8 mouse cellular contexts compared by ENCODE assay signal in the genomic region with DNA sequence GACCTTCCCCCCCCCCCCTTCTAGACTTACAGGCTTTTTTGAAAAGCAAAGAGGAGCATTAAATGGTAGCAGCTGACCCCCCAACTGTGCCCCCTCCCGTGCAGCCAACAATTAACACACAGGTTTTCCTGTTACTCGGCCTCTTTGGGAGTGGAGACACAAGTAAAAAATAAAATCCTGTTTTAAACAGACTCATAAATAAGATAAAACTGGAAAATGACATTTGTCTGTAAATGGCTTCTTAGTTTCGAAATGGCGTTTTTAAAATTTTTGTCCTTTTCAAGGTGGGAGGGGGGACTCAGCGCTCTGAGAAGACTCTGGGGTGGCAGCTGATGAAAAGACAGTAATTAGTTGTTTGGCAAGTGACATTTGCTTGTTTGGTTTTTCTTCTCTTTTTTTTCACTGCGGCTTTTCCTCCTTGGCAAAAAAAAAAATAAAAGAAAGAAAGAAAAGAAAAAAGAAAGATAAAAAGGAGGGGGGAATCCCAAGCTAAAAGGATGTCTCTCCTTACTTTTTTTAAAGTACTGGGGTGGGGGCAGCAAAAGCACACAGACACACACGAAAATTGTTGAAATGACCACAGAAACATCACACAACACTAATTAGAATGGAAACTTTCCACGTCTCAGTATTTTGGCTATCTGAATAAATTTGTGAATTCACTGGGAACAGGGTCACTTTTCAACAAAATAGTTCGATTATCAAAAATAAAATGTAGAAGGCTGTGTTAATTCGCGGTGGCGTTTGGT. TPM values are rescaled to one million over a fixed set of nuclear protein-coding genes. Genes with fewer than 3 reads are reported as not detected.
A peak's percentile ranks its signal among the peaks of the same experiment; 100 is the strongest.
DNase-seq lines count a peak whose midpoint lies in the region; ATAC-seq and TF ChIP-seq lines count a peak whose summit lies in the region.

No protein-coding gene starts in this region.

- no peak for TF ChIP-seq POLR2A in bone marrow, adult 2 months (IDR thresholded peaks at IDR 0.05; ENCODE audit: borderline replicate concordance, control insufficient read depth, low read depth, low read length)

- TF ChIP-seq CTCF in bone marrow, adult 2 months (IDR thresholded peaks at IDR 0.05; ENCODE audit: control insufficient read depth, insufficient read depth, low read length), result no peak

- ATAC-seq in kidney, embryonic 16.5 days (ENCODE audit: low FRiP score, low TSS enrichment), result no peak
- no peak for ATAC-seq in hindbrain, embryonic 12.5 days (ENCODE audit: low FRiP score)
- no peak for ATAC-seq in midbrain, embryonic 14.5 days (ENCODE audit: low FRiP score, low TSS enrichment)
- no peak for ATAC-seq in megakaryocyte progenitor cell, adult 5-6 weeks (replicated peaks; ENCODE audit: poor library complexity)

- H3K4me3 ChIP-seq in kidney, embryonic 16.5 days (ENCODE audit: low read length), result peak overlapping the region; percentile 99
- H3K4me3 ChIP-seq in bone marrow, adult 2 months (replicated peaks; ENCODE audit: control insufficient read depth, low read depth, low read length), result peak overlapping the region; percentile 100
- peak overlapping the region; percentile 98 for H3K4me3 ChIP-seq in hindbrain, embryonic 12.5 days
- H3K4me3 ChIP-seq in midbrain, embryonic 14.5 days (replicated peaks; ENCODE audit: low read depth, low read length), result peak overlapping the region; percentile 96

- intact Hi-C loops in gastrocnemius, postnatal 14 days (cut with DNase I; ENCODE audit: low total_unique reads), result no loop called here

- no peaks in the 10 kb centered on the region for H3K27me3 ChIP-seq in kidney, embryonic 16.5 days (ENCODE audit: insufficient read depth, low read length)
- H3K27me3 ChIP-seq in hindbrain, embryonic 12.5 days, result 0 out of 2 replicates have a peak, but pooled peaks cover 3% of the 10 kb centered on the region
- H3K27me3 ChIP-seq in midbrain, embryonic 14.5 days (ENCODE audit: control insufficient read depth, insufficient read depth, low read length), result no peaks in the 10 kb centered on the region

- 14% methylated on average over 12 of the region's 12 CpGs for WGBS in kidney, embryonic 16.5 days
- WGBS in bone marrow, adult 2 months, result 31% methylated on average over 12 of the region's 12 CpGs
- WGBS in hindbrain, embryonic 12.5 days, result 22% methylated on average over 12 of the region's 12 CpGs
- WGBS in midbrain, embryonic 14.5 days, result 13% methylated on average over 12 of the region's 12 CpGs

- peaks cover 11% of the 10 kb centered on the region for H3K9me3 ChIP-seq in kidney, embryonic 16.5 days (ENCODE audit: low read length)
- H3K9me3 ChIP-seq in hindbrain, embryonic 12.5 days (replicated peaks), result peaks cover 5% of the 10 kb centered on the region; the same call in 1 of the 2 replicates
- no peaks in the 10 kb centered on the region for H3K9me3 ChIP-seq in midbrain, embryonic 14.5 days (ENCODE audit: control insufficient read depth, low read length)

- peak overlapping the region; percentile 60 for H3K4me2 ChIP-seq in kidney, embryonic 16.5 days (replicated peaks; ENCODE audit: low read depth, low read length)
- H3K4me2 ChIP-seq in hindbrain, embryonic 12.5 days (replicated peaks), result peak overlapping the region; percentile 65
- H3K4me2 ChIP-seq in midbrain, embryonic 14.5 days (ENCODE audit: low read length), result peak overlapping the region; percentile 64

- peaks cover 53% of the 10 kb centered on the region for H3K4me1 ChIP-seq in kidney, embryonic 16.5 days (ENCODE audit: insufficient read depth, low read length)
- peaks cover 2% of the 10 kb centered on the region for H3K4me1 ChIP-seq in bone marrow, adult 2 months (ENCODE audit: control insufficient read depth, insufficient read depth, low read length)
- peaks cover 47% of the 10 kb centered on the region for H3K4me1 ChIP-seq in hindbrain, embryonic 12.5 days
- peaks cover 42% of the 10 kb centered on the region for H3K4me1 ChIP-seq in midbrain, embryonic 14.5 days (ENCODE audit: control insufficient read depth, insufficient read depth, low read length)

- DNase-seq in kidney, postnatal 25 days, result no peak
- DNase-seq in midbrain, embryonic 14.5 days, result peak; percentile 34
- no peak for DNase-seq in right cerebral cortex, postnatal 25 days
- DNase-seq in gastrocnemius, postnatal 14 days, result no peak

- H3K9ac ChIP-seq in kidney, embryonic 16.5 days (replicated peaks; ENCODE audit: low read length), result peak overlapping the region; percentile 99
- peak overlapping the region; percentile 100 for H3K9ac ChIP-seq in hindbrain, embryonic 12.5 days
- peak overlapping the region; percentile 100 for H3K9ac ChIP-seq in midbrain, embryonic 14.5 days (replicated peaks; ENCODE audit: low read length)

- peak overlapping the region; percentile 99 for H3K27ac ChIP-seq in kidney, embryonic 16.5 days (ENCODE audit: low read length)
- no peak overlapping the region; the same call in 1 of the 2 replicates for H3K27ac ChIP-seq in bone marrow, adult 2 months (ENCODE audit: control insufficient read depth, insufficient read depth, low read depth, low read length, poor library complexity)
- H3K27ac ChIP-seq in hindbrain, embryonic 12.5 days, result peak overlapping the region; percentile 100
- peak overlapping the region; percentile 99 for H3K27ac ChIP-seq in midbrain, embryonic 14.5 days (replicated peaks; ENCODE audit: low read depth, low read length)

- peaks cover 9% of the 10 kb centered on the region; the same call in 1 of the 2 replicates for H3K36me3 ChIP-seq in kidney, embryonic 16.5 days (ENCODE audit: insufficient read depth, low read length)
- 0 out of 2 replicates have a peak, but pooled peaks cover 5% of the 10 kb centered on the region for H3K36me3 ChIP-seq in hindbrain, embryonic 12.5 days
- H3K36me3 ChIP-seq in midbrain, embryonic 14.5 days (ENCODE audit: control insufficient read depth, insufficient read depth, low read length), result 0 out of 2 replicates have a peak, but pooled peaks cover 3% of the 10 kb centered on the region

RNA-seq across cellular contexts. Expression of a gene that starts 15.1 kb away (rescaled TPM):
- polyA plus RNA-seq in kidney, embryonic 16.5 days (2015; fragmentation: Nextera tagmentation; extraction: Ambion mirVana), result 18.2 and 28.2 TPM in 2 replicates
- 0.66 TPM in 1 of 2 replicates, not detected in the other for polyA plus RNA-seq in bone marrow, adult 2 months (2011; ENCODE audit: insufficient read depth, insufficient read length, low replicate concordance, missing spikeins)
- 13.7 and 14.5 TPM in 2 replicates for polyA plus RNA-seq in hindbrain, embryonic 12.5 days (2016; fragmentation: Nextera tagmentation; extraction: Ambion mirVana)
- 6.4 and 7.5 TPM in 2 replicates for polyA plus RNA-seq in midbrain, embryonic 14.5 days (2014; fragmentation: Nextera tagmentation; extraction: Ambion mirVana)
- 0.12 TPM in 1 of 2 replicates, not detected in the other for total RNA-seq in megakaryocyte progenitor cell, adult 5-6 weeks (2015)
- 3.1 and 3.3 TPM in 2 replicates for total RNA-seq in megakaryocyte progenitor cell, adult 5-6 weeks (2017)
- 1 to 10 TPM; 3.1 to 3.2 TPM for total RNA-seq in gastrocnemius, postnatal 14 days (2021)

RNA-seq across cellular contexts. Expression of a gene that starts 47.3 kb away (rescaled TPM):
- 743 and 1,325 TPM in 2 replicates for polyA plus RNA-seq in kidney, embryonic 16.5 days (2015; fragmentation: Nextera tagmentation; extraction: Ambion mirVana)
- polyA plus RNA-seq in bone marrow, adult 2 months (2011; ENCODE audit: insufficient read depth, insufficient read length, low replicate concordance, missing spikeins), result 159 and 173 TPM in 2 replicates
- 1,701 and 1,752 TPM in 2 replicates for polyA plus RNA-seq in hindbrain, embryonic 12.5 days (2016; fragmentation: Nextera tagmentation; extraction: Ambion mirVana)
- 1,446 and 1,495 TPM in 2 replicates for polyA plus RNA-seq in midbrain, embryonic 14.5 days (2014; fragmentation: Nextera tagmentation; extraction: Ambion mirVana)
- 564 and 566 TPM in 2 replicates for total RNA-seq in megakaryocyte progenitor cell, adult 5-6 weeks (2015)
- total RNA-seq in megakaryocyte progenitor cell, adult 5-6 weeks (2017), result 218 and 221 TPM in 2 replicates
- 1,000 to 10,000 TPM; 1,660 to 1,705 TPM for total RNA-seq in gastrocnemius, postnatal 14 days (2021)
